Mouse (Mus musculus): ENCODE results near the gene Ppm1g.
A peak's percentile ranks its signal among the peaks of the same experiment; 100 is the strongest.

The Ppm1g gene

DNA sequence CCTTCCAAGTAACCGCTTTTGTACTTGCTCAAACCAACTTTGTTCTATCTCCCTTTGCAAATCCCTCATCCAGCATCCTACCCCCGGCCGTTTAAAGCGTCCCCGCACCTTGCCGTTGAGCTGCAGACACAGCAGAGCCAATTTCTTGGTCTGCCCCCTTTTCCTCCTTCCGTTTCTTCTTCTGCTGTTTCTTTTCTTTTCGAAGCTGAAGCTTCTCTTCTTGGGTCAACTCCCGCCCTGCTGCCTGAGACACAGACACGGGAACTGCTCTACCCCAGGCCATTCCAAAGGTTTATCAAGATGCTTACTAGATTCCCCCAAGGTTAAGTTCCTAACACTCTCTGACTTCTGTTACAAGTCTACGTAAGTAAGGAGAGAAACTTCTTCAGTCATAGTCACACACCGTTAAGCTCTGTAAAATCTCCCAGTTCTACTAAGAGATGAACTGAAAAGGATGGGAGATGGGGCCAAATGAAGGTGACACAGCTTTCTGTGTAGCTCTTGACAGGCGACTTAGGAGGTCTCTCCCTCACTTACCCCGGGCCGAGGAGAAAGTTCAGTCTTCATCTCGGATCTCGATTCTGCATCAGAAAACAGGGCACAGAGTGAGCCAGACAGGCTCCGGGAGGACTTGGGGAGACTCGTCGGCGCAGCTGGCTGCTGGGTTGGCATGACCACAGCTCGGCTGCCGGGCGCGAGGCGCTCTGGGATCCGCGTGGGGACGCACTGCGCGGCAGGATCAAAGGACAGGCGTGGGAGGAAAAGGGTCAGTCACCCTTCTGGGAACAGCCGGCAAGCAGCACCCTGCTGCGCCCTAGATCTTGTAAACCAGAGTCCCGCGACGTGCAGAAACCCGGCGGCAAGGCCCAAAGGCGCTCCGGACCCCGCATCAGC lies 28.2 kb downstream of the Ppm1g start:
- DNase-seq, result no peak

DNA sequence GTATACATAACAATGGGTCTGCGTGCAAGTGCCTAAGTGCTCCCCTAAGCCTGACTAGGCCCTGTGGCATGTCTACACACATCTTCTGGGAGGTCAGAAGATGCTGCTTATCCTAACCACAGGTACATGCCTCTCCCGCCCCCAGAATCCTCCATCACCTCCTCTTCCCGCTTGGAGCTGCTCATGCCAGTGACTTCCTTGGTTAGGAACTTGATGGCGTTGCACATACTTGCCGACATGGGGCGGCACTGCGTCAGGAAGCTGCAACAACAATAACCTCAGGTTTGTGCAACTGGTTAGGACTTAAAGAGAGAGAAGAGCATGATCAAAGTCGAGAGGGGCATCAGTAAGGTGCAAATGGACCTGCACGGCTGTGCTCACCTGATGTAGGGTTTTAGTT lies 30.3 kb downstream of the Ppm1g start:
- DNase-seq, result no peak

DNA sequence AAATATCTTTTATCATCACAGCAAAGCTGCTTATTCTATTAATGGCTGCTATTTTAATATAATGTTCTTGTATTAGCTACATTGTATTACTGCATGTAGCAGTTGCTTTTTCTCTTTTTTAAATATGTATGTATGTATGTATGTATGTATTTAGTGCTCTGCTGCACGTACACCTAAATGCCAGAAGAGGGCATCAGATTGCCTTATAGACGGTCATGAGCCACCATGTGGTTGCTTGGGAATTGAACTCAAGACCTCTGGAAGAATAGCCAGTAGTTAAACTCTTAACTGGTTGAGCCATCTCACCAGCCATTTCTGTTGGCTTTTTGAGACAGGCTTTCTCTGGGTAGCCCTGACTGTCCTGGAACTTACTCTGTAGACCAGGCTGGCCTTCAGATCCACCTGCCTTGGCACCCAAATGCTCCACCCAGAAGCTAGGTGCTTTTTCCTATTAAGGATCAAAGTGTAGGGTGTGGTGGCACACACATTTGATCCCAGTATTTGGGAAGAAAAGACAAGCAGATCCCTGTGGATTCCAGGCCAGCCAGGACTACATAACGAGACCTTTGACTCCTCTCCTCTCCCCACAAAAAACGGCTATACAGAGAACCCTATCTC lies 32.2 kb downstream of the Ppm1g start:
- DNase-seq, result no peak

DNA sequence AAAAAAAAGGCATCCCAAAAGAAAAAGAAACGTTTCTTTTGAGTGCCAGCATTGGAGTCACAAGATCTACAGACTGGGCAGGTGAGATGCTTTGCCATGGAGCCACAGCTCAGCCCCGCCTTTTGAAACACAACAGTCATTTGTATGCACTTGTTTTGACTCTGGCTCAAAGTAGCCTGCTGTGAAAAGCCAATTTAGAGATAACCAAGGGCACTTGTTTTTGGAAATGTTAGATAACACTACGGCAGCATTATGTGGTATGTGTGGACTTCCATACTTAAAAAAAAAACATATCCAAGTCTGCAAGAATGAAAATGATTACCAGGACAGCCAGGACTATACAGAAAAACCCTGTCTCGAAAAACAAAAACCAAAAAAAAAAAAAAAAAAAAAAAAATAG lies 36.8 kb downstream of the Ppm1g start:
- DNase-seq, result no peak

DNA sequence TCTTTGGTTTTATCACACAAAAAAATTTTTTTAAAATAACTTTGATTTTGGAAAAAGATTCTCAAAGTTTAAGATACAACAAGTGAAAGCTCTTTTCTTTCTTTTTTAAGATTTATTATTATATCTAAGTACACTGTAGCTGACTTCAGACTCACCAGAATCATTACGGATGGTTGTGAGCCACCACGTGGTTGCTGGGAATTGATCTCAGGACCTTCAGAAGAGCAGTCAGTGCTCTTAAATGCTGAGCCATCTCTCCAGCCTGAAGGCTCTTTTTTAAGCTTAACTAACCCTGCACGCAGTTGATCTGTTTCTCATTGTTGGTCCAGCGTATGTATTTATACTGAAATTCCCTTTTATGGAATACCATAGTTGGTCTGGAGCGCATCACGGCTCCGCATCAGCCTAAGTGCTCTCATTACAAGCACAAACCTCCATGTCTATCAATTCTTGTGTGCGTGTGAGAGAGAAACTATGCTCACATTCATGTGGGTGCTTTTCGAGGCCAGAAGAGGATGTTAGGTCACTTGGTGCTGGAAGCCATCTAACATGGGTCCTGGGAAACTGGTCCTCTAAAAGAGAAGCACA lies 39.2 kb downstream of the Ppm1g start:
- no peak for DNase-seq

DNA sequence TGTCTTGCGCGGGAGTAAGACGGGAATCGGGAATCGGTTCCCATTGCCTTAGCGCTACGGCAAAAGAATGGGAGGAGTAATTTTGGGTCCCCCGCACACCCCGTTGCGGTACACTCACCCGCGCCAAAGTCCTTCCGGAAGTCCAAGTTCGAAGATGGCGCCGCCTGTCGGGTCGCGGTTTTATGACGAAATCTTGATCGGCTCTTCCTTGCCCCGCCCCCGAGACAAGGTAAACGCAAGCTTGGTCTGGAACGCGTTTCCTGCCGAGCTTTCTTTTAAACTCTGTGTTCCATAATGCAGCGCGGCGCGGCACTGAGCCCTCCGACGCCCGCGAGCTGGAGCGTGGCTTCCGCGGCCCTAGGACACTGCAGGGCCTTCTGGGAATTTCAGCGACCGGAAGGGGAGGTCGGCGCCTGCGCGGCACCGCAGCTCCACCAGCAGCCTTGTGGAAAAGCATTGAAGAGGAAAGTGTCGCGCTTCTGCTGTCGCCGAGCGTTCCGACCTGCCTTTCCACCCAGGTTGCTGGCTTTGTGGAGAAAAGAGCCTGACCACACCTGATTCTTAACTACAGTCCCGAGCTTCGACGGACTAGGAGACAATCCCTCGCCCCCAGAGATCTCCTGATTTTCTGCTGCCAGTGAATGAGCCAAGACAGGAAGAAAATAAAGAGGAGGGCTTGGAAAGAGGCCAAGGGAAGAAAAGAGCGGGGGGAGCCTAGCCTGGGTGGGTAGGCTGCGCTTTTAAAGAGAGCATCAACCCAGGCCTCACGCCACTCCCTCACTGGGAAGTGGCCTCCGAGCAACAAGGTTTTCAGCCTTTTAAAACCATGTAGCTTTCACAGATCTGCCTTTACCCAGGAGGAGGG lies 40.5 kb downstream of the Ppm1g start, which contains the start of the genes Gm29609 and Gtf3c2:
Gene Gm29609, minus strand, starts transcription at position 146 of the 865 bp plus-strand sequence.
Gene Gtf3c2, minus strand, starts transcription at position 379 of the 865 bp plus-strand sequence.
- DNase-seq, result peak; percentile 95 to 97

DNA sequence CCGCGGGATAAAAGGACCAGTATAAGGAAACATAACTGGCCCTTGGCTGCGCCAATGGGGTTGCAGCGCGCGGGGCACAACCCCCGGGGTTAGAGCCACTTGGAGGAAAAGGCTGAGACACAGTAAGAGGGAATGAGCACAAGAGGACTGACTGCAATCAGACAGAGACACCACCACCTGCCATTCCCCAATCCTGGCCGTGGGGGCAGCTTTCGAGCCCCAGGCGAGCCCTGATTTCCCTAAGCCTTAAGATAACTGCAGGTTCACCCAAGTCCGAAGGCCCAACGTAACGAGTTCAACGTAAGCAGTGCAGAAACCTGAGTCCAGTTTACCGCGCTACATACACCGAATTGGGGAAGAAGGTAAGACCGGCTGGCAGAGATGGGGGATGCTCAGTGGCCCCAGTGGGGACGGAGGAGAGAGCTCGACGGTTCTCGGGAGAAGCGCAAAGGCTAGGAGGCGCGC lies 41.2 kb downstream of the Ppm1g start:
- DNase-seq, result peak in 1 of 2 experiments; percentile 35

DNA sequence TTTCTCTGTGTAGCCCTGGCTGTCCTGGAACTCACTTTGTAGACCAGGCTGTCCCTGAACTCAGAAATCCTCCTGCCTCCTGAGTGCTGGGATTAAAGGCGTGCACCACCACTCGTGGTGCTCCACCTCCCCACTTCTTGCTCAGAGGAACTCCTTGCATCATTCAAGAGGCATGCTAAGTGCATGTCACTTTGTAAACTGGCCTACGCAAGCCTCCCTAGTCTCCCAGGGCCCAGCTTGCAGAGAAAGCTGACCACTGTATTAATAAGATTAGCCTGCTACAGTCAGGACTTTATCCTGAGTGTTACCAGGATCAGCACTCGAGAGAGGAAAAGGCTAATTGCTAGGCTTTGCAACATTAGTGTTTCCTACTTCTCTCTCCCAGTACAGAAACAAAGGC lies 51.9 kb downstream of the Ppm1g start:
- DNase-seq, result no peak

DNA sequence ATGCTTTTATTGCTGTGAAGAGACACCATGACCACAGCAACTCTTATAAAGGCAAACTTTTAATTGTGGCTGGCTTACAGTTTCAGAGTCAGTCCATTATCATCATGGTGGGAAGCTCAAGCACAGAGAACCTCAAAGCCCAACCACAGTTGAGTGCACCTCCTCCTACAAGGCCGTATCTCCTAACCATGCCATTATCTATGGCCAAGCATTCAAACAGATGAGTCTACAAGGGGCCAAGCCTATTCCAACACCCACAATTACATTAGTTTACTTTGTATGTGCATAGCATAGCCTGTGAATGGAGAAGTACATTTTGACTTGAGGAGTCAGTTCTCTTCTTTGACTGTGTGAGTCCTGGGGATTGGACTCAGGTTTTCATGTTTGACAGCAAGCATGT lies 55.6 kb downstream of the Ppm1g start:
- no peak for DNase-seq

DNA sequence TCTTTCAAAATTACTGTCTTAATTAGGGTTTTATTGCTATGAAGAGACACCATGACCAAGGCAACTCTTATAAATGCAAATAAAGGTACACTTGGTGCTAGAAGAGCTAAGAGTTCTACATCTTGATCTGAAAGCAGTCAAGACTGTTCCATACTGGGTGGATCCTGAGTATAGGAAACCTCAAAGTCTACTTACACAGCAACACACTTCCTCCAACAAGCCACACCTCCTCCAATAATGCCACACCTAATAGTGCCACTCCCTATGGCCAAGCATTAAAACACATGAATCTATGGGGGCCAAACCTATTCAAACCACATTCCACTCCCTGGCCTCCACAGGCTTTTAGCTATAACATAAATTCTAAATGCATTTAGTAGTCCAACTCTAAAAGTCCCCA lies 58.0 kb downstream of the Ppm1g start:
- DNase-seq, result no peak

DNA sequence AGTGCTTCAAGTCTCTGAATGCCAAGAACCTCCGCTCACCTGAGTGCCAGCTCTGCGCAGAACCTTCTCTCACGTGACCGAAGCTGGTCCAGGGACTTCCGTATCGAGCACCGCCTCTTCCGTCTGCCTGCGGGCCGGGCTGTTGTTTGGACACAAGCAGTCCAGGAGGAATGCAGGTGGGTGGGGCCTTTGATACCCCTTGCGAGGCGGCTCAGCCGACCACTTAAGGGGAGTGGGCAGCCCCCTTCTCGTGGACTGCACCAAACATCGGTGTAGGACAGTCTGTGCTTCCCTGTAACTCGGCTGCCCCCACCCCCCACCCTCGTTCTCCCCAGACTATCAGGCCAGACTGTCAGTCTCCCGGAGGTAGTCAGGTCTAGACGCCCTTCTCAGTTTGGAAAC lies 66.3 kb downstream of the Ppm1g start, which contains the start of gene Mpv17:
Gene Mpv17, minus strand, starts transcription at position 100 of the 402 bp plus-strand sequence.
- DNase-seq, result peak; percentile 85 to 91

DNA sequence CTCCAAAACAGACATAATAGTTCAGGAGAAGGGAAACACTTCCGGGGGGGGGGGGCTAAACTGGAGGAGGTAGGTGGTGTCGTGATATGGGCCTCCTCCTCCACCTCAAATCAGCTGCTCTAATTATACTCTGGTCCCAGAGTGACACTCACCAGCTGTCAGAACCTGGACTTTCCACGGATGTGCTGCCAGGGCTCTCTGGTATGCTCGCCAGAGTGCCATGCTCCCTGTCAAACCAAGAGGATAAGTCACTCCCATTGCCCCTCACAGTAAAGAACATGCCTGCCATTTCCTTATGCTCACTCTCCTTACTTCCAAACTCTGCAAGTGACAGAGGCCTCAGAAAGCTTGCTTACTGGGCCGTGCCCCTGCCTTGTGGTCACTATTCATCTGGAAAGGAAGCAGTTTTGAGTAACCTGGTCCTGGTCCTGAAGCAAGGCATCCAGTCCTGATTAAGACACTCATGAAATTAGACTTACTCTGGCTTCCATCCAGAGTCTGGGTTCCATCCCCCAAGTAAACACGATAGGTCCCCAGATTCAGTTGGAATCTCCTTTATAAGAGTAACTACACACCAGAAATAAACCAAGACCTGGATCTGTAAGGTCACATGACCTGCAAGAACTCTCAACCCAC lies 66.9 kb downstream of the Ppm1g start:
- peak in 1 of 2 experiments; percentile 7 for DNase-seq
